17 mouse cellular contexts compared by ENCODE assay signal in genomic region chr16:75894263-75894901, GRCm38 (mm10).
"Had no signal": no experiment of that assay in that cellular context is flagged by ENCODE, and none has a peak within 500 bp of the region (broad histone marks: within the 10 kb centered on the region; RNA-seq: fewer than 3 reads in every experiment).

No protein-coding gene starts in this region.

- H3K4me3 ChIP-seq: kidney, embryonic 15.5 days; limb, embryonic 10.5 days; limb, embryonic 13.5 days; liver, embryonic 13.5 days; midbrain, embryonic 12.5 days; midbrain, embryonic 15.5 days; myocyte; neural tube, embryonic 13.5 days; stomach, embryonic 15.5 days had no signal

- H3K27me3 ChIP-seq: kidney, embryonic 15.5 days; limb, embryonic 13.5 days; liver, embryonic 13.5 days; midbrain, embryonic 12.5 days; midbrain, embryonic 15.5 days; neural tube, embryonic 13.5 days; stomach, embryonic 15.5 days had no signal

- H3K9ac ChIP-seq: kidney, embryonic 15.5 days; limb, embryonic 13.5 days; liver, embryonic 13.5 days; midbrain, embryonic 12.5 days; midbrain, embryonic 15.5 days; neural tube, embryonic 13.5 days; stomach, embryonic 15.5 days had no signal

- ATAC-seq: midbrain, embryonic 15.5 days had no signal

- H3K4me1 ChIP-seq: kidney, embryonic 15.5 days; limb, embryonic 10.5 days; limb, embryonic 13.5 days; midbrain, embryonic 12.5 days; midbrain, embryonic 15.5 days; neural tube, embryonic 13.5 days; stomach, embryonic 15.5 days had no signal

- H3K36me3 ChIP-seq: kidney, embryonic 15.5 days; limb, embryonic 10.5 days; limb, embryonic 13.5 days; liver, embryonic 13.5 days; midbrain, embryonic 12.5 days; midbrain, embryonic 15.5 days; neural tube, embryonic 13.5 days; stomach, embryonic 15.5 days had no signal

- H3K4me2 ChIP-seq: kidney, embryonic 15.5 days; limb, embryonic 13.5 days; liver, embryonic 13.5 days; midbrain, embryonic 12.5 days; midbrain, embryonic 15.5 days; neural tube, embryonic 13.5 days; stomach, embryonic 15.5 days had no signal

- DNase-seq: kidney, adult 8-10 months; kidney, postnatal 14 days; kidney, postnatal 4 days; lung, adult 2 months; right cerebral cortex, postnatal 14 days; spleen, adult 18-20 months; thymus, postnatal 25 days had no signal

- H3K27ac ChIP-seq: kidney, embryonic 15.5 days; limb, embryonic 10.5 days; limb, embryonic 13.5 days; liver, embryonic 13.5 days; macrophage; midbrain, embryonic 12.5 days; midbrain, embryonic 15.5 days; neural tube, embryonic 13.5 days; stomach, embryonic 15.5 days had no signal

- H3K9me3 ChIP-seq: kidney, embryonic 15.5 days; limb, embryonic 10.5 days; limb, embryonic 13.5 days; liver, embryonic 13.5 days; midbrain, embryonic 12.5 days; midbrain, embryonic 15.5 days; neural tube, embryonic 13.5 days; stomach, embryonic 15.5 days had no signal
